ENCODE assay signal across 2 mouse cellular contexts in genomic region chr15:102976171-102976570, GRCm38 (mm10).
TF ChIP-seq lines count a peak whose summit lies in the region.

Hoxc9 (plus strand) TSS chr15:102976439.

TF ChIP-seq in MEL, 35 proteins besides CTCF, POLR2A, EP300 and RAD21 (continued from another document):
- TF ChIP-seq RCOR1 (IDR thresholded peaks at IDR 0.05; ENCODE audit: low read depth, low read length) (peak; percentile 51), MAZ (IDR thresholded peaks at IDR 0.05; ENCODE audit: low read depth, low read length) (peak; percentile 78), CHD1 (IDR thresholded peaks at IDR 0.05; ENCODE audit: low read depth, low read length) (peak; percentile 89; the same call in 1 of the 2 replicates), ZMIZ1 (IDR thresholded peaks at IDR 0.05; ENCODE audit: low read depth, low read length) (peak; percentile 47), NELFE (IDR thresholded peaks at IDR 0.05; ENCODE audit: low read depth, low read length) (peak; percentile 44), TCF12 (IDR thresholded peaks at IDR 0.05; ENCODE audit: low read depth, low read length) (0 out of 2 replicates have a peak, but pooled peaks have one; percentile 22)

TF ChIP-seq in myocyte, 11 proteins besides CTCF, POLR2A, EP300 and RAD21 (continued from another document):
- TF ChIP-seq TCF3 (IDR thresholded peaks at IDR 0.05; ENCODE audit: insufficient read length, low read depth): no peak
